Mouse (Mus musculus): ENCODE measurements around the gene Dync1i2. TPM values are rescaled to one million over a fixed set of nuclear protein-coding genes. Genes with fewer than 3 reads are reported as not detected.
A peak's percentile ranks its signal among the peaks of the same experiment; 100 is the strongest.

Gene Dync1i2
- total RNA-seq (2017): 121 to 141 TPM (median 135 TPM) in 3 replicates

- ATAC-seq (replicated peaks; ENCODE audit: insufficient number of reproducible peaks, low FRiP score, low TSS enrichment, poor library complexity, severe bottlenecking): peak; percentile 99
Measured at GRCm38 (mm10) chr2:71211591-71212359, at the start of gene Dync1i2. Dync1i2 (plus strand) TSS chr2:71211706.

DNA sequence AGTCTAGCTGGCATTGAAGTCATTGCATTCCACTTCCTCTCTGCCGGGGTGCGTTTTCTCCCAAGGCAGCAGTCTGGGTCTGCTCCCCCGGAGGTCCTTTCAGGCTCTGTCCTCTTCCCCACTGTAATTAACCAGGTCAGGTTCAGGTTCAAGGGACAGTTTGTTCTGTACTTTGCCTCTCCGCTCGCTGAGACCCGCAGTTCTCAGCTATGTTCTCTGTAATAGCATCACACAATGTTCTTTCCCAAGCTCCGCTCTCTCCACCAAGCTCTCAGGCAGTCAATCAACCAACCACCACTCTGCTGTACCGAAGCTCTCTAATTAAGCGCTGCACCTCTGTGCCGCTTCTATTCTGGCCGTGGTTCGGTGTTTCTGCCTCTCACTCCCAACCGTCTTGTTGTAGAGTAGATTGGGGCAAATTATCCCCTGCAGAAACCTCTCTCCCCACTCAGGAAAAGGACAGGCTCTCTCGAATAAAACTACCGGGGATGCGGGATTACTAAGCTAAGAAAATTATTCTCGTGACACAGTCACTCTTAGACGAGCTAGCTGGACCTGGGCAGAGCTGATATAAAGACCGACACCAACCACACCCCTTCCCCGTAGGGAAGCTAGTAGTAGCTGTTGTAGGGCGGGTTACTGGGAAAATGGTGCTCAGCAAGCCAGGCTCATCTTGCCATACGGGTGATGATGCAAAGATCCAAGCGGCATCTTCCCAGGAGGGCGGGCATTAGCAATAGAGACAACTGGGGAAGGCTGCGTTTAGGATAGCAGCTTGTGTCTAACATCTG lies 48.5 kb upstream of the Dync1i2 start:
- ATAC-seq (replicated peaks; ENCODE audit: insufficient number of reproducible peaks, low FRiP score, low TSS enrichment, poor library complexity, severe bottlenecking): no peak

DNA sequence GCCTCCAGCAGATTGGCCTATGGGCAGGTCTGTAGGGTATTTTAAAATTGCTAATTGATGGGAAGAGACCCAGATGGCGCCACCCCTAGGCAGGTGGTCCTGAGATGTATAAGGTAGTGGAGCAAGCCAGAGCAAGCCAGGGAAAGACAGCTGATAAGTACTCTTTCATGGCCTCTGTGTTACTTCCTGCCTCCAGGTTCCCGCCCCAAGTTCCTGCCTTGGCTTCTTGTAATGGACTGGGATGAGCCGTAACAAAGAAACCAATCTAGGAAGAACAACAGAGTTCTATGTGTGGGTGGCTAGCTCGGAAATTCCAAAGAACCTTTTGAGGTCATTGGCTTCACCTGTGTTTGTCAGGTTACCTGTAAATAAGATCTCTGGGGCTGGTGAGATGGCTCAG lies 44.3 kb upstream of the Dync1i2 start:
- no peak for ATAC-seq (replicated peaks; ENCODE audit: insufficient number of reproducible peaks, low FRiP score, low TSS enrichment, poor library complexity, severe bottlenecking)

GRCm38 (mm10) chr2:71168461-71169021 lies 43.0 kb upstream of the Dync1i2 start:
- no peak for ATAC-seq (replicated peaks; ENCODE audit: insufficient number of reproducible peaks, low FRiP score, low TSS enrichment, poor library complexity, severe bottlenecking)

DNA sequence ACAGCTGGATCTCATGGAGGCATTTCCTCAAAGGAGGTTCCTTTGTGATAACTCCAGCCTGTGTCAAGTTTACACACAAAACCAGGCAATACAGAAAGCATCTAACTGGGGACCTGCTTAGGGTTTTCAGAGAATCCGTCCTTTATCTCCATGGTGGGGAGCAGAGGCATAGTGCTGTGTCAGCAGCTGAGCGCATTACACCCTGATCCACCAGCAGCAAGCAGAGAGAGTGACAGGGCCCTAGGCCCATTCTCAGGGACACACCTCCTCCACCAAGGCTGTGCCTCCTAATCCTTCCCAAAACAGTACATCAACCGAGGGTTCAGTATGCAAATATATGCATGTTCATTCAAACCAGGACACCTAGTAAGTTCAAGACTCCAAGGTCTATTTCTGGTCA lies 38.5 kb upstream of the Dync1i2 start:
- no peak for ATAC-seq (replicated peaks; ENCODE audit: insufficient number of reproducible peaks, low FRiP score, low TSS enrichment, poor library complexity, severe bottlenecking)

GRCm38 (mm10) chr2:71176329-71177249 lies 34.9 kb upstream of the Dync1i2 start:
- no peak for ATAC-seq (replicated peaks; ENCODE audit: insufficient number of reproducible peaks, low FRiP score, low TSS enrichment, poor library complexity, severe bottlenecking)

- ATAC-seq (replicated peaks; ENCODE audit: insufficient number of reproducible peaks, low FRiP score, low TSS enrichment, poor library complexity, severe bottlenecking): no peak
Measured at GRCm38 (mm10) chr2:71177250-71177615, 34.3 kb upstream of the Dync1i2 start.

- ATAC-seq (replicated peaks; ENCODE audit: insufficient number of reproducible peaks, low FRiP score, low TSS enrichment, poor library complexity, severe bottlenecking): no peak
Measured at GRCm38 (mm10) chr2:71177760-71178159, 33.7 kb upstream of the Dync1i2 start.

GRCm38 (mm10) chr2:71179716-71180115 lies 31.8 kb upstream of the Dync1i2 start:
- ATAC-seq (replicated peaks; ENCODE audit: insufficient number of reproducible peaks, low FRiP score, low TSS enrichment, poor library complexity, severe bottlenecking): no peak

GRCm38 (mm10) chr2:71180566-71181217 lies 30.8 kb upstream of the Dync1i2 start:
- no peak for ATAC-seq (replicated peaks; ENCODE audit: insufficient number of reproducible peaks, low FRiP score, low TSS enrichment, poor library complexity, severe bottlenecking)

GRCm38 (mm10) chr2:71187950-71188349 lies 23.6 kb upstream of the Dync1i2 start:
- no peak for ATAC-seq (replicated peaks; ENCODE audit: insufficient number of reproducible peaks, low FRiP score, low TSS enrichment, poor library complexity, severe bottlenecking)

DNA sequence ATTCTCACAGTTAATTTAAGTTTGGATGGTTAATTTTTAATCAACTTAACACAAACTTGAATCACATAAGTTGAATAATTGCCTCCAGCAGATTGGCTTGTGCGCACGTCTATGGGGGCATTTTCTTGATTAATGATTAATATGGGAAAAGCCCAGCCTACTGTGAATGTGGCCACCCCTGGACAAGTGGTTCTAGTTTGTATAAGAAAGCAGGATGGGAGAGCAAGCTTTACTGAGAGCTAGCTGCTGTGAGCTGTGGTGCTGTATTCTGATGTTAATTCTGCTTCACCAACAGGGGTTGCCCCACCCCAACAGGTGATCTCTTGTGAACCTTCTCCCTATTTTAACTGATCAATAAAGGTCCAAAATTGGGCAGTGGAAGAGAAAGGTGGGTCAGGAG lies 22.6 kb upstream of the Dync1i2 start:
- no peak for ATAC-seq (replicated peaks; ENCODE audit: insufficient number of reproducible peaks, low FRiP score, low TSS enrichment, poor library complexity, severe bottlenecking)

- ATAC-seq (replicated peaks; ENCODE audit: insufficient number of reproducible peaks, low FRiP score, low TSS enrichment, poor library complexity, severe bottlenecking): no peak
Measured at GRCm38 (mm10) chr2:71191391-71192194, 19.9 kb upstream of the Dync1i2 start.

DNA sequence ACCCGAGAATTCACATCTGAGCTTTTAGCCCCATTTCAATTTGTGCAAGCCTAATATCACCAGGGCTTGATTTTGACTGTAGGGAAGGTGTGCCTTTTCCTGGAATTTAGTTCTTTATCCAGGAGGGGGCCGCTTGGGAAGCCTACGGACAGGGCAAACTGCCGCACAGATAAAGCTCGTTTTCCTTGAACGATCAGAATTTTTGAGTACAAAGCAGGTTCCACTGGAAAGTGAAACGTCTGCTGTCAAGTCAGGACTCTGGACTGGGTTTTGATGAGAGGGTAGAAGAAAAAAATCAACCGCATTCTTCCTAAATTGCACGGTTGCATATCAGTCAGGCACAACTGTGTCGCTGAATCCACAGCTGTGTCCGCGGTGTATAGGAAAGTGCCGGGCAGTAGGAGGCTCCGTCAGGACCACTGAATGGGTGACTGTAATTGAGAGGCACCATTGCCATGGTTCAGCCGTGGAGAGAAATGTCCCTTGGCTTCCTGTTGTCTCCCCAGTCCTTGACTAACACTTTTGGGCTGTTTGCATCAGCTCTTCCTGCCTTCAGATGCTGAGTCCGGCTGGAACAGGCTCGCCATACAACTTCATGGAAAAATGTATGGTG lies 19.2 kb upstream of the Dync1i2 start:
- ATAC-seq (replicated peaks; ENCODE audit: insufficient number of reproducible peaks, low FRiP score, low TSS enrichment, poor library complexity, severe bottlenecking): no peak

GRCm38 (mm10) chr2:71194137-71194960 lies 17.2 kb upstream of the Dync1i2 start:
- no peak for ATAC-seq (replicated peaks; ENCODE audit: insufficient number of reproducible peaks, low FRiP score, low TSS enrichment, poor library complexity, severe bottlenecking)

GRCm38 (mm10) chr2:71196947-71197346 lies 14.6 kb upstream of the Dync1i2 start:
- ATAC-seq (replicated peaks; ENCODE audit: insufficient number of reproducible peaks, low FRiP score, low TSS enrichment, poor library complexity, severe bottlenecking): no peak

Data from monocyte, adult 5-6 weeks (primary cell).